Mouse (Mus musculus) heart, adult 2 months (tissue): Measurements from ENCODE around the gene Pcsk6.

Source experiments
- CTCF ChIP-seq: fragments of 200-600 bp; IDR thresholded peaks from 2 replicates; pipeline ENCODE4 v1.8.1; 2022; ENCODE audit warnings: antibody characterized with exemption, mild to moderate bottlenecking, moderate library complexity
- EP300 ChIP-seq: fragments of 200-500 bp; IDR thresholded peaks from 2 replicates; pipeline ENCODE4 v1.6.1; 2011; ENCODE audit warnings: low read depth, low read length, control low read depth; ENCODE audit not compliant: insufficient read depth
- POLR2A ChIP-seq: fragments of 200-500 bp; IDR thresholded peaks from 2 replicates; pipeline ENCODE4 v1.6.1; 2011; ENCODE audit warnings: mild to moderate bottlenecking, low read depth, low read length, control low read depth; ENCODE audit not compliant: insufficient read depth

DNA sequence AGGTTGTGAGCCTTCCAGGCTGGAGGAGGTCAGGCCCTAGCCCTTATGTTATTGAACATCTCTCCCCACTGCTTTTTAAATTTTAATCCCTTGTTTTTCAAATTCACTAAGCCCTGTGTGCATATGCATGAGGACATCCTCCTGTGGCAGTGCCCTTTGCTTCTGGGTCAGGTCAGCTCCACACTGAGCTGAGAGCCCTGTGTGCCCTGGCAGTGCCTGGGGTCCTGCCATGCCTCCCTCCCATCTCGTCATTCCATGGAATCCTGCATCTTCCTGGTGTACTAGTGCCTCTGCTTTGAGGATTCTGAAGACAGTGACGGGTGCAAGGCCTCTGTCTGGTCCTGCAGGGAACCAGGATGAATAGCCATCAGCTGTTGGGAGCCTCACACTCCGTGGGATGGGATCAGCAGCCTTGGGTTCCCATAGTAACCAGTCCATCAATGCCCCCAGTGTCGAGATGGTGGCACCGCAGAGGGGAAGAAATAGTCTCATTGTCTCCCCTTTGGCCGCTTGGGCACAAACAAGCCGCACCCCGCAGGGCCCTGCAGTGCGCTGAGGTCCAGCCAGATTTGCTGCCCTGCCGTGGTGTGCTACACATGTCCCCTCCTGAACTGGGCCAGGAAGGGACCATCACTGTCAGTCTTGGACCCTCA, 9.5 kb downstream of the Pcsk6 start:
- TF ChIP-seq POLR2A (no peak), CTCF (no peak), EP300 (no peak)
